Mouse (Mus musculus): Measurements from ENCODE around the gene Serpina3a. TPM values are rescaled to one million over a fixed set of nuclear protein-coding genes. Genes with fewer than 3 reads are reported as not detected.
"Not testable (repeated sequence)": the region's sequence is repeated elsewhere in the genome, so short reads cannot be mapped to it uniquely, and the experiment has no call there.

Gene Serpina3a
- total RNA-seq (2021) = not detected

- intact Hi-C loops (cut with DNase I) = not testable (repeated sequence)
Measured at GRCm38 (mm10) chr12:104112333-104112732, at the start of gene Serpina3a. Gene Serpina3a (plus strand): TSS chr12:104112724.

DNA sequence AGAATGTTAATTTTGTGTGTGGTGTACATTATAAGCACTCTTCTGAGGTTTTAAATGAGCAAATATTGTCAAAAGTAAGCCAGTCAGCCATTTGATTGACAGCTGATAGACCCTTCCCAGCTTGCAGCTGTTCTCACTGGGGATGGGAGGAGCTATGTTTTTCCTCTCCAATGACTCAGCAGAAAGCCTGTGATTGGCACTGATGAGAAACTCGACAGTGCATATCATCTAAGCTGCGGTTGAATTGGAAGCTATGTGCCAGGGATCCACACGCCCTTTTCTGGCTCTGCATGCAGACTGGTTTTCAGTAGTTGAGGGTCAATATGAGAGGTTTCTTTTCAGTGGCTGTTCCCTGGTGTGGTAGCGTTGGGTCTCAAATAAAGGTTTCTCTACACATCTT, 48.0 kb upstream of the Serpina3a start:
- no peak for DNase-seq
- intact Hi-C loops (cut with DNase I) = no loop called here

More at GRCm38 (mm10) chr12:104112333-104112732, at the start of gene Serpina3a:
- DNase-seq = not testable (repeated sequence)

DNA sequence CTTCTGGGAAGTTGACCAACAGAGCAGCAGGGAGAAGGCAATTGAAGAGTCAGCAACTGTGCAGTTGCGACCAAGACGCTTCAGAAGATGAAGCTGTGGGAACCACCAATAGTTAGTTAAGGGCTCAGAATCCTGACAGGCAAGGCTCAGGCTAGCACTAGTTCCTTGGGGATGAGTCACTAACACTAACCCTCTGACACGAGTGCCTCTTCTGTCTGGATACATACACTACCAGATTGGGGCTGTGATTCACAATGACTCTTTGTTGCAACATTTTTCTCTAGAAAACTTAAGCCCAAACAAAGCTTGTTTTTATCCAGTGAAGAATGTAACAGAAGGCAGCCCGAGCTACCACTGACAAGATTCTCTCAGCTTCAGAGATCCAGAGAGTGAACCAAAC, 47.5 kb upstream of the Serpina3a start:
- intact Hi-C loops (cut with DNase I) = loop anchor here (5.0 kb wide), 1 partner anchor 112 kb away; no protein-coding TSS in a partner anchor

DNA sequence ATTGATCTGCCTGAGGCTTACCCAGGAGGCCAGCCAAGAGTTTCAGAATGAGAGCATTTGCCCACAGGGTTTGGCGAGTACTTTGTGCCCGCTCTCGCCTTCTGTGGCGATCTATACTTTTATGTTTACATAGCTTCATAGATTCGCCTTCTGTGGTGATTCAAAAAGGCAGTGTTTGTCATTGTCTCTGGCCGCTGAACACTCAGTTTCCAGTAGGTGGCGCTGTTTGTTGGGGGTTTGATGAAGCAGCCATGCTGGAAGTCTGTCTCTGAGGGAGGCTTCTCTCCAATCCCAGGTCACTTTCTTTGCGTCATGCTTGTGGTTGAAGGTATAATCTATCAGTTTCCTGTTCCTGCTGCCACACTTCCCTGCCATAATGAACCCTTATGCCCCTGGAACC, 46.3 kb upstream of the Serpina3a start:
- peak; percentile 65 to 81 for DNase-seq
- intact Hi-C loops (cut with DNase I) = loop anchor here (1.0 to 5.0 kb wide), 2 partner anchors 111 to 352 kb away; no protein-coding TSS in a partner anchor

More for the DNA sequence above, 47.5 kb upstream of the Serpina3a start:
- DNase-seq = no peak

- intact Hi-C loops (cut with DNase I) = loop anchor here (5.0 kb wide), 1 partner anchor 110 kb away; no protein-coding TSS in a partner anchor
- DNase-seq = peak; percentile 84 to 86
Measured at GRCm38 (mm10) chr12:104067549-104067948, 45.0 kb upstream of the Serpina3a start.

DNA sequence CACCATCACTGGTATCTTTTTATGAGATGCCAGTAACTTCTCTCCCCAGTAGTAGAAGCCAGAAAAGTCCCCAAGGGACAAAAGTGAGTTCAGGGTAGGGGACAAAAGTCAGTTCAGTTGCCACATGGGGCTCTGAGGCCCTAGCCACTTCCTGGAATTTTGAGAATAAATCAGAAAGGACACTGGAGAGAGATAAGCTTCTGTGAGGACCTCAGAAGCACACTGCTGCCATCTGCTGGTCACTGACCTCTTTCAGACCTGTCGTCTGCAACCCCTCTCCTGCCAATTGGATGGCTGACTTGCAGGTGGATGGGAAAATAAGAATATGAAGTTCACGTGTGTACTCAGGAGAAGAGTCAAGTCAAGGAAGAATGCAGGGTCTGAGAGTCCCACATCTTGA, 42.9 kb upstream of the Serpina3a start:
- intact Hi-C loops (cut with DNase I) = loop anchor here (1.0 to 5.0 kb wide), 2 partner anchors 74 to 108 kb away; no protein-coding TSS in a partner anchor
- peak; percentile 74 to 85 for DNase-seq

- no peak for DNase-seq
- intact Hi-C loops (cut with DNase I) = no loop called here
Measured at GRCm38 (mm10) chr12:104071708-104072107, 40.8 kb upstream of the Serpina3a start.

DNA sequence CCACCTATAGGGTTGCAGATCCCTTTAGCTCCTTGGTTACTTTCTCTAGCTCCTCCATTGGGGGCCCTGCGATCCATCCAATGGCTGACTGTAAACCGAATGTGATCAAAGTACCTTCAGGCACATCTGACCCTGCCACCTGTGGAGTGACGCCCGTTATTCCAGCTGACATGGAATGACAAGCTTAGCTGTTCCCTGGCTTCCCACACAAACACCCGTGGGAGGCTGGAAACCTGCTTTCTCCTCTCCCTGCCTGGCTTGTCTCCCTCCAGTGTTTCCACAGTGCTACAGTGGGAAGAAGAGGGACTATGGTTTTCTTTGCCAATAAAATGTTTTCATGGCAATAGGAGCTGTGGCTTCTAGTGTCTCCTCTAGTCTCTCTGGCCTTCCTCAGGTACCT, 40.2 kb upstream of the Serpina3a start:
- intact Hi-C loops (cut with DNase I) = no loop called here

DNA sequence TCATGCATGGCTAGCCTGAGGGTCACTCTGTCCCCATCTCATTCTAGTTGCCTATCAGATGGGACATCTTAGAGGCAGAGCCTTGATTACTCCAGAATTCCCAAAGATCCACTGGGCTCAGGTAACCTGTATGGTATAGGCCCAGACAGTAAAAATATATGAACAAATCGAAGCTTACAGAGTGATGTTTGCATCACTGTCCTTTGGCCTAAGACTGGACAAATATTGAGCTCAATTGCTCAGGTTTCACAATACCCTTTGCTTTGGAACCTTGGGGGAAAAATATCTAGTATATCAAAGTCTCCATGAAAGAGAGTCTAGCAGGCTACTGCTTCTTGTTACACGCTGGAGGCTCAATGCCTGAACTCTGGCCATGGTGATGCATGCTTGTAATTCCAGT, 22.4 kb upstream of the Serpina3a start:
- intact Hi-C loops (cut with DNase I) = no loop called here
- DNase-seq = no peak

More for the DNA sequence above, 40.2 kb upstream of the Serpina3a start:
- DNase-seq = no peak

DNA sequence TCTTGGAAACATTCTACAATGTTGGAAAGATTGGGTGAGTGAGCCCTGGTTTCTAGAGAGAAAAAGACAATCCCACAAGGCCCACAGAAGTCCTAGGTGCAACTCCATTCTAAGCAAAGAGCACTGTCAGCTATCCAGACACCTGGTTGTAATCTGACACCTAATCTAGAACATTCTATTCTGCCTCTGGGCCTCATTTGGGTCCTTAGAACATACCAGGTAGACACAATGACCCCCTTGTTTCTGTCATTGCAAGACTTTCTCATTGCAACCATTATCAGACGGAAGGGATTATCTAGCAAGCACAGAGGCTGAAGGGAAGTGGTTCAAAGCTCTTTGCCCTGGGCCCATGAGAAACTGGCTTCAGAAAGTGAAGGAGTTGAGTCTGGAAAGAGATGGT, 21.2 kb upstream of the Serpina3a start:
- DNase-seq = no peak
- intact Hi-C loops (cut with DNase I) = no loop called here

GRCm38 (mm10) chr12:104100768-104101167, 11.8 kb upstream of the Serpina3a start, which contains the start of gene Serpina5:
Gene Serpina5 (plus strand): TSS chr12:104101113.
- no peak for DNase-seq
- intact Hi-C loops (cut with DNase I) = no loop called here

- intact Hi-C loops (cut with DNase I) = no loop called here
- no peak for DNase-seq
Measured at GRCm38 (mm10) chr12:104105847-104106246, 6.7 kb upstream of the Serpina3a start.

DNA sequence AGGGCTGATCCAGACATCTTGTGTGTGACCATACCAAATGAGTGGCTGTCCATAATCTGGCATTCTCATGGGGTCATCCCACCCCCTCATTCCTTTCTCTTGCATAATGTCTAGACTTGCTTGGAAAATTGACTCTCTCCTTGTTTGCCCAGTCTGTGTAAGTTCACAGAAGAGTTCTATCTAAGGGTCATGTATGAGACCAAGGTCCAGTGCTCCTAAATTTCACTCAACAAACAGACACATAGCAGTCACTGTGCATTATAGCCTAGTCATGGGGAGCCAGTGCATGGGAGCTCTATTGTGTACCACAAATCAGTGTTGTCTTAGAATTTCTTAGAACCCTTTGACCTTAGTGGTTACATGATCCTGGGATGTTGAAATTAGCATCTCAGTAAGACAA, 5.6 kb upstream of the Serpina3a start:
- intact Hi-C loops (cut with DNase I) = no loop called here

DNA sequence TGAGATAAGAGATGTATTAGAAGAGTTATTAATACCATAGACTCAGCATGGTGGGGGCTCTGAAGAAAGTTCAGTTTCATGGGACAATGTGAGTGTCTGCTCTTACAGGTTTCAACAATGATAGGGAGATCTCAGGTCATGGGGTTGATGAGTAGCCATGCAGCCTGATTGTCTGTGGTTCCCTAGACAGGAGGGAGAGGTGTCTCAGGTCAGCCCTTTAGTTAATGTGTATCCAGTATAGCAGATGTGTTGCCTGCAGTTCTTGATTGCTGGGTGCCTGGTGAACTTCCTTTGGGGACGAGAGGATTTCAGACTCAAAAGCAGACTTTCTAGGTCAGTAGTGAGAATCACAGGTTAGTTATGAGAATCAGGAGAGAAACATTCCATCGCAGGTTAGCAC, 4.0 kb upstream of the Serpina3a start:
- no peak for DNase-seq
- intact Hi-C loops (cut with DNase I) = no loop called here

More for the DNA sequence above, 5.6 kb upstream of the Serpina3a start:
- DNase-seq = no peak

DNA sequence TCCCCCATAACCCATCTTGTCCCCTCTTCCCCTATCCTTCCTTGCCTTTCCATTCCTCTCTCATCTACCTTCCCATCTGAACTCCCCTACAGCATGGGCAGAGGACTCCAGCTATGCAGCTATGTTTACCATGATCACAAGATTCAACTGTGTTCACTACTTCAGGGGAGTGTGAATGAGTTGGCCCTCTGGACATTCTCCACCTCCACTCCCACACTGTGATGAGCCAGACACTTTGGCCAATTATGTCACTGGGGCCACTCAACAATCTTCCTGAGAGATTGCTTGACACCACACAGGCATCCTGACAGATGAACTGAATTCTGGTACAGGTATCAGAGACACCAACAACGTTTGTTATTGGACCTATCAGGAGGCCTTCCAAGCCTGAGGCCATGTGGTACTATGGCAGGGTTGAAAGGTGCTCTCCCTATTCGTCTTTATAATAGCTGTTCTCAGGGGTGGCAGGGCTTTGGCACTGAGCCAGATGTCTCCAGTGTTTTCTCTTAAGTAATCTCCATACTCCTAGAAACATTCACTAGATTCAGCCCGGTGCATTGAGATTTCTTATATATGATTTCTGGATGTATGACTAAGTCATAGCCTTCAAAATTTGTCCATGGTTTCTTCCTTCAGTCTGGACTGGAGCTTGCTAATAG, 2.5 kb downstream of the Serpina3a start:
- DNase-seq = no peak
- intact Hi-C loops (cut with DNase I) = no loop called here

GRCm38 (mm10) chr12:104123097-104123496, 10.6 kb downstream of the Serpina3a start:
- no peak for DNase-seq
- intact Hi-C loops (cut with DNase I) = no loop called here

- DNase-seq = no peak
- intact Hi-C loops (cut with DNase I) = no loop called here
Measured at GRCm38 (mm10) chr12:104123996-104124395, 11.5 kb downstream of the Serpina3a start.

DNA sequence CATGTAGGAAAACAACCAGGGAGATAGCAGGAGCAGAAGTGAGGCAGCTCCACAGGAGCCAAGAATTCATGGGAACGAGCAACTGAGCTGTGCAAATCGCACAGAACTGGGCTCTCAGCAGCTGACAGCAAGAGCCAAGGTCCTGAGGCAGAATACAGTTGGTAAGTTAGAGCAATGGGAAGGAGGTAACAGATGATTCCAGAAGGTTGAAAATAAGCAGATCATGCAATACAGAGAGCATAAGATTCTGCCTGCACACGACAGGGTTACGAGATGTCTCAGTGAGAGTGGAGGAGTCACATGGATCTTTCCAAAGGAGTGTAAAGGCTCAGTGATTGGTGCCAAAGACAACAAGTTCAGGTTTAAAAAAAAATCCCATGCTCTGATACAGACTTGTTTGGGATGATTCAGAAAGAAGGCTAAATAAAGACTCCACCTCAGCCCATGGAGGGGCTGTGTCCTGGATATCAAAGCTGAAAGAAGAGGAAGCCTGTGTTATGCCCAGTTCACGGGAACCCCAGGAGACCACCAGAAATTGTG, 12.6 kb downstream of the Serpina3a start:
- DNase-seq = peak in 1 of 2 experiments; percentile 8
- intact Hi-C loops (cut with DNase I) = no loop called here

GRCm38 (mm10) chr12:104127696-104128095, 15.2 kb downstream of the Serpina3a start, which contains the start of gene Serpina3b:
Gene Serpina3b (plus strand): TSS chr12:104127996.
- no peak for DNase-seq
- intact Hi-C loops (cut with DNase I) = no loop called here

DNA sequence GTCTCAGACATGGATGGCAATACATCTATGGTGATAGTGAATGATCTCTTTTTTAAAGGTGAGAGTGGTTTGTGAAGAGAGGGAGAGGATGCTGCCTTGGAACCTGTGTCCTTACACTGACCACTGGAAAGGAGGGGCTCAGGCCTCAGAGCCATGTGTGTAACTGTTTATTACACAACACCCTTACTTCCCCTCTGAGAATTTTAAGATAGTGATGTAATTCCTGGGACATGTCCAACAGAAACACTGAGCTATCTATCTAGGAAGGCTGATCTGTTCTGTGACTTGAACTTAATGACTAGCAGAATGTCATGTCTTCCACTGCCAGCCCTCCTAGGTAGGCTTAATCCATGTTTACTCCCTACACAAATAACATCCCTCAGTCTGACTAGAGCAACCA, 18.5 kb downstream of the Serpina3a start:
- peak; percentile 31 to 36 for DNase-seq
- intact Hi-C loops (cut with DNase I) = no loop called here

GRCm38 (mm10) chr12:104138216-104138615, 25.7 kb downstream of the Serpina3a start:
- no peak for DNase-seq
- intact Hi-C loops (cut with DNase I) = no loop called here

- intact Hi-C loops (cut with DNase I) = no loop called here
- no peak for DNase-seq
Measured at GRCm38 (mm10) chr12:104140543-104141103, 28.1 kb downstream of the Serpina3a start.

Data from heart, postnatal 10 days (tissue).